24 mouse cellular contexts compared by ENCODE assay signal in genomic region chr16:19987589-19987988, GRCm38 (mm10). TPM values are rescaled to one million over a fixed set of nuclear protein-coding genes. Genes with fewer than 3 reads are reported as not detected.
"Had no signal": no experiment of that assay in that cellular context is flagged by ENCODE, and none has a peak within 500 bp of the region (broad histone marks: within the 10 kb centered on the region; RNA-seq: fewer than 3 reads in every experiment).

No protein-coding gene starts in this region.

- H3K4me2 ChIP-seq: embryonic facial prominence, embryonic 12.5 days; embryonic facial prominence, embryonic 13.5 days; embryonic facial prominence, embryonic 15.5 days; forebrain, embryonic 12.5 days; forebrain, embryonic 13.5 days; forebrain, embryonic 15.5 days had no signal

- H3K36me3 ChIP-seq: embryonic facial prominence, embryonic 10.5 days; embryonic facial prominence, embryonic 12.5 days; embryonic facial prominence, embryonic 13.5 days; embryonic facial prominence, embryonic 15.5 days; forebrain, embryonic 10.5 days; forebrain, embryonic 12.5 days; forebrain, embryonic 15.5 days had no signal

- H3K4me1 ChIP-seq: embryonic facial prominence, embryonic 10.5 days; embryonic facial prominence, embryonic 12.5 days; embryonic facial prominence, embryonic 13.5 days; embryonic facial prominence, embryonic 15.5 days; forebrain, embryonic 10.5 days; forebrain, embryonic 12.5 days; forebrain, embryonic 13.5 days; forebrain, embryonic 15.5 days had no signal

- H3K27ac ChIP-seq: embryonic facial prominence, embryonic 10.5 days; embryonic facial prominence, embryonic 12.5 days; embryonic facial prominence, embryonic 13.5 days; embryonic facial prominence, embryonic 15.5 days; forebrain, embryonic 10.5 days; forebrain, embryonic 12.5 days; forebrain, embryonic 13.5 days; forebrain, embryonic 15.5 days; gastrocnemius, adult 2 months; heart, adult 2 months had no signal

- H3K9me3 ChIP-seq: embryonic facial prominence, embryonic 13.5 days; embryonic facial prominence, embryonic 15.5 days; forebrain, embryonic 10.5 days; forebrain, embryonic 12.5 days; forebrain, embryonic 13.5 days had no signal

- DNase-seq: cerebellum, adult 9-10 months; cerebellum, adult 9-11 months; cerebellum, postnatal 10 days; cerebellum, postnatal 14 days; cerebellum, postnatal 25 days; cerebellum, postnatal 36 days; embryo, embryonic 11 days; forebrain, postnatal 0 days; gastrocnemius, adult 2 months; gastrocnemius, postnatal 10 days; gastrocnemius, postnatal 14 days; gastrocnemius, postnatal 25 days; gastrocnemius, postnatal 36 days; heart, adult 18-20 months; heart, adult 2 months had no signal

- H3K27me3 ChIP-seq: embryonic facial prominence, embryonic 12.5 days; embryonic facial prominence, embryonic 13.5 days; embryonic facial prominence, embryonic 15.5 days; forebrain, embryonic 12.5 days; forebrain, embryonic 13.5 days; forebrain, embryonic 15.5 days had no signal

- H3K4me3 ChIP-seq: embryonic facial prominence, embryonic 10.5 days; embryonic facial prominence, embryonic 12.5 days; embryonic facial prominence, embryonic 13.5 days; embryonic facial prominence, embryonic 15.5 days; erythroblast, embryonic 14.5 days; forebrain, embryonic 10.5 days; forebrain, embryonic 12.5 days; forebrain, embryonic 13.5 days; forebrain, embryonic 15.5 days; gastrocnemius, adult 2 months; heart, adult 2 months had no signal

- H3K9ac ChIP-seq: embryonic facial prominence, embryonic 12.5 days; embryonic facial prominence, embryonic 13.5 days; embryonic facial prominence, embryonic 15.5 days; forebrain, embryonic 12.5 days; forebrain, embryonic 13.5 days; forebrain, embryonic 15.5 days; forebrain, postnatal 0 days had no signal

RNA-seq across cellular contexts. Expression of gene Klhl6, which starts 4.8 kb away (rescaled TPM):
- polyA plus RNA-seq: erythroblast, embryonic 14.5 days had no signal
